Mouse (Mus musculus): ENCODE measurements around the gene Nrip2. TPM values are rescaled to one million over a fixed set of nuclear protein-coding genes. Genes with fewer than 3 reads are reported as not detected.

Nrip2 gene
- polyA plus RNA-seq, 1 experiment from 2014 or later, result 5.4 TPM

Other genes starting within 250 kb of the Nrip2 start
- gene Tead4, start 98.5 kb upstream of the Nrip2 start, polyA plus RNA-seq (2016; fragmentation: Nextera tagmentation; extraction: Ambion mirVana), result 0.93 and 1.5 TPM in 2 replicates
- 19.0 and 19.7 TPM in 2 replicates for gene Tulp3, start 43.4 kb upstream of the Nrip2 start, polyA plus RNA-seq (2016; fragmentation: Nextera tagmentation; extraction: Ambion mirVana)
- gene Rhno1, start 36.4 kb upstream of the Nrip2 start, polyA plus RNA-seq (2016; fragmentation: Nextera tagmentation; extraction: Ambion mirVana), result 159 and 171 TPM in 2 replicates
- 61.0 and 67.7 TPM in 2 replicates for gene Foxm1, start 36.3 kb upstream of the Nrip2 start, polyA plus RNA-seq (2016; fragmentation: Nextera tagmentation; extraction: Ambion mirVana)
- gene Tex52, start 23.8 kb upstream of the Nrip2 start, polyA plus RNA-seq (2016; fragmentation: Nextera tagmentation; extraction: Ambion mirVana), result 0.55 and 0.71 TPM in 2 replicates
- gene Gm44596, start 23.8 kb upstream of the Nrip2 start, polyA plus RNA-seq (2016; fragmentation: Nextera tagmentation; extraction: Ambion mirVana), result not detected in 2 replicates
- gene Itfg2, start 25.6 kb downstream of the Nrip2 start, polyA plus RNA-seq (2016; fragmentation: Nextera tagmentation; extraction: Ambion mirVana), result 39.2 TPM in 2 replicates
- gene Fkbp4, start 39.4 kb downstream of the Nrip2 start, polyA plus RNA-seq (2016; fragmentation: Nextera tagmentation; extraction: Ambion mirVana), result 496 and 515 TPM in 2 replicates
- gene Pzp, start 127.4 kb downstream of the Nrip2 start, polyA plus RNA-seq (2016; fragmentation: Nextera tagmentation; extraction: Ambion mirVana), result not detected in 2 replicates
- not detected in 2 replicates for gene A2ml1, start 182.3 kb downstream of the Nrip2 start, polyA plus RNA-seq (2016; fragmentation: Nextera tagmentation; extraction: Ambion mirVana)
- not detected in 2 replicates for gene Klrb1a, start 224.2 kb downstream of the Nrip2 start, polyA plus RNA-seq (2016; fragmentation: Nextera tagmentation; extraction: Ambion mirVana)

Measured in midbrain, embryonic 12.5 days (tissue).